Mouse (Mus musculus): ENCODE measurements at regions not wholly inside any gene's neighbourhood (a gene's known extent, or its start where the extent isn't known, plus 50 kb on each side); places are given as distances from the start of the nearest gene placed in this dataset.

DNA sequence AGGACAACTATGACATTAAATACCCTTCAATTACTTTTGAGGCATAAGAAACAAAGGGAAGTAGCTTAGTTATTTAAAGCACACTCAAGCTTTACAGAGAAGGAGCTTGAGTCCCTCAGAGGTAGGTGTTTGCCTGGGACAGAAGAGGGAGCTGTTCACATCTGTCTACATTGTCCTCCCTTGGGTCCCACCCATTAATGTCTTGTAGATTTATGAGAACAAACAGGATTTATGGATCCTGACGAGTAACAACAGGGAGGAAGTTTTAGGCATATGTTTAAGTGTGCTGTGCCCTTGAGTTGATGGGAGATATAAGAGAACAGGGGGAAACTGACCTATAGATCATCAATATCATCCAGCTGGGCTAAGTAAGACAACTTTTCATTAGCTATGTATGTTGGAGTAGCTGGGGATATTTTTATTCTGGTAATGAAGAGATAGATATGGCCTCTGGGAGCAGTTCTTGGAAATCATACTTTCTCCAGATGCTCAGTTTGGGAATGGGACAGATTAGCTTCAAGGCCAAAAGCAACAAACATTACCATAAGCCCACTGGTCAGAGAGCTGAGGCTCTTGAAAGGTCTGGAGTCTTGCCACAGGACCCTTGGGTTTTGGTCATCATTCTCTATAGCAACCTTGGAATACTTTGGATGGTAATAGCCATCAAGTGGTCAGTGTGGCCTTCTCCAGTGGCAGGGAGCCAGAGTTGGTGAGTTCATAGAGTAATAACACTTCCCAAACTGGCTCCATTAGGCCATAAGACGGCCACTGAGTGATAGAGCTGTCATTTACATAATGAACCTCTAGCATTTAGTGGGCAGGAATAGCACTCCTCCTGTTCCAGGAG, 487.3 kb downstream of the Meis1 start:
- DNase-seq = no peak
- Histone ChIP-seq H3K36me3 (ENCODE audit: control insufficient read depth, insufficient read depth, low read length) (no peaks in the 10 kb centered on the region), H3K4me1 (replicated peaks; ENCODE audit: control insufficient read depth, insufficient read depth, low read length) (no peaks in the 10 kb centered on the region), H3K27ac (ENCODE audit: control insufficient read depth, insufficient read depth, low read length) (no peak overlapping the region), H3K27me3 (ENCODE audit: control insufficient read depth, insufficient read depth, low read length) (no peaks in the 10 kb centered on the region), H3K4me3 (ENCODE audit: control insufficient read depth, insufficient read depth, low read length) (no peak overlapping the region)
- WGBS = 66% methylated on average over 2 of the region's 2 CpGs
- TF ChIP-seq POLR2A (IDR thresholded peaks at IDR 0.05; ENCODE audit: control insufficient read depth, extremely low read depth, insufficient read depth, low read length, poor library complexity) (no peak), CTCF (IDR thresholded peaks at IDR 0.05; ENCODE audit: borderline replicate concordance, control insufficient read depth, extremely low read depth, insufficient read depth, low read length, poor library complexity) (no peak)

GRCm38 (mm10) chr11:18528568-18528967, 490.2 kb downstream of the Meis1 start:
- H3K4me3 ChIP-seq (ENCODE audit: control insufficient read depth, insufficient read depth, low read length) = no peak overlapping the region
- 75% methylated on average over 4 of the region's 4 CpGs for WGBS
- H3K27ac ChIP-seq (ENCODE audit: control insufficient read depth, insufficient read depth, low read length) = no peak overlapping the region
- H3K4me1 ChIP-seq (replicated peaks; ENCODE audit: control insufficient read depth, insufficient read depth, low read length) = no peaks in the 10 kb centered on the region
- no peak for TF ChIP-seq POLR2A (IDR thresholded peaks at IDR 0.05; ENCODE audit: control insufficient read depth, extremely low read depth, insufficient read depth, low read length, poor library complexity)
- no peak for TF ChIP-seq CTCF (IDR thresholded peaks at IDR 0.05; ENCODE audit: borderline replicate concordance, control insufficient read depth, extremely low read depth, insufficient read depth, low read length, poor library complexity)
- no peaks in the 10 kb centered on the region for H3K27me3 ChIP-seq (ENCODE audit: control insufficient read depth, insufficient read depth, low read length)
- no peak for DNase-seq
- H3K36me3 ChIP-seq (ENCODE audit: control insufficient read depth, insufficient read depth, low read length) = no peaks in the 10 kb centered on the region

- H3K4me1 ChIP-seq (replicated peaks; ENCODE audit: control insufficient read depth, insufficient read depth, low read length) = no peaks in the 10 kb centered on the region
- TF ChIP-seq CTCF (IDR thresholded peaks at IDR 0.05; ENCODE audit: borderline replicate concordance, control insufficient read depth, extremely low read depth, insufficient read depth, low read length, poor library complexity) (no peak), POLR2A (IDR thresholded peaks at IDR 0.05; ENCODE audit: control insufficient read depth, extremely low read depth, insufficient read depth, low read length, poor library complexity) (no peak)
- H3K27ac ChIP-seq (ENCODE audit: control insufficient read depth, insufficient read depth, low read length) = no peak overlapping the region
- 85% methylated on average over 6 of the region's 6 CpGs for WGBS
- H3K4me3 ChIP-seq (ENCODE audit: control insufficient read depth, insufficient read depth, low read length) = no peak overlapping the region
- no peak for DNase-seq
- H3K27me3 ChIP-seq (ENCODE audit: control insufficient read depth, insufficient read depth, low read length) = no peaks in the 10 kb centered on the region
- H3K36me3 ChIP-seq (ENCODE audit: control insufficient read depth, insufficient read depth, low read length) = no peaks in the 10 kb centered on the region
Measured at GRCm38 (mm10) chr11:18495108-18495757, 523.6 kb downstream of the Meis1 start.

GRCm38 (mm10) chr11:18493981-18494380, 524.8 kb downstream of the Meis1 start:
- Histone ChIP-seq H3K4me3 (ENCODE audit: control insufficient read depth, insufficient read depth, low read length) (no peak overlapping the region), H3K27ac (ENCODE audit: control insufficient read depth, insufficient read depth, low read length) (no peak overlapping the region), H3K36me3 (ENCODE audit: control insufficient read depth, insufficient read depth, low read length) (no peaks in the 10 kb centered on the region), H3K27me3 (ENCODE audit: control insufficient read depth, insufficient read depth, low read length) (no peaks in the 10 kb centered on the region), H3K4me1 (replicated peaks; ENCODE audit: control insufficient read depth, insufficient read depth, low read length) (no peaks in the 10 kb centered on the region)
- 95% methylated on average over 5 of the region's 5 CpGs for WGBS
- no peak for TF ChIP-seq POLR2A (IDR thresholded peaks at IDR 0.05; ENCODE audit: control insufficient read depth, extremely low read depth, insufficient read depth, low read length, poor library complexity)
- no peak for TF ChIP-seq CTCF (IDR thresholded peaks at IDR 0.05; ENCODE audit: borderline replicate concordance, control insufficient read depth, extremely low read depth, insufficient read depth, low read length, poor library complexity)
- no peak for DNase-seq

DNA sequence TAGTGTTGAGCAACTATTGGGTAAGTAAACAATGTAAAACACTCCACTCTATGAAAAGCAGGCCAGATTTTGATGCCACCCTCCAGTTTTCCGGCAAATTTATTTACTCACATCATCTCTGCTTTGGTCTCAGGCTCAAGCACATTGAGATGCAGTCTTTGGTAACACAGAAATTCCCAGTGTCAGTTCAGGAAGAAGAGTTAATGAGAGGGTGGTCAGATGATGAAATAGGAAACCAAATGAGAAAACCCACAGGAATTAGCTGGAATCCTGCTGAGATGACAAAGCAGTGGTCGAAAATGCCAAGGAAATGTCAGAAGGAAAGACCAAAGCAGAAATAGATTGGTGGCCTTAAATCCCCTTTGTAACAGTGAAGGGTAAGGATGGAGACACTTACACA, 525.7 kb downstream of the Meis1 start:
- H3K4me3 ChIP-seq (ENCODE audit: control insufficient read depth, insufficient read depth, low read length) = no peak overlapping the region
- DNase-seq = no peak
- H3K4me1 ChIP-seq (replicated peaks; ENCODE audit: control insufficient read depth, insufficient read depth, low read length) = no peaks in the 10 kb centered on the region
- H3K27ac ChIP-seq (ENCODE audit: control insufficient read depth, insufficient read depth, low read length) = no peak overlapping the region
- H3K27me3 ChIP-seq (ENCODE audit: control insufficient read depth, insufficient read depth, low read length) = no peaks in the 10 kb centered on the region
- TF ChIP-seq CTCF (IDR thresholded peaks at IDR 0.05; ENCODE audit: borderline replicate concordance, control insufficient read depth, extremely low read depth, insufficient read depth, low read length, poor library complexity) = no peak
- TF ChIP-seq POLR2A (IDR thresholded peaks at IDR 0.05; ENCODE audit: control insufficient read depth, extremely low read depth, insufficient read depth, low read length, poor library complexity) = no peak
- no peaks in the 10 kb centered on the region for H3K36me3 ChIP-seq (ENCODE audit: control insufficient read depth, insufficient read depth, low read length)
- WGBS = 93% methylated on average over 2 of the region's 2 CpGs

- H3K4me3 ChIP-seq (ENCODE audit: control insufficient read depth, insufficient read depth, low read length) = no peak overlapping the region
- TF ChIP-seq POLR2A (IDR thresholded peaks at IDR 0.05; ENCODE audit: control insufficient read depth, extremely low read depth, insufficient read depth, low read length, poor library complexity) (no peak), CTCF (IDR thresholded peaks at IDR 0.05; ENCODE audit: borderline replicate concordance, control insufficient read depth, extremely low read depth, insufficient read depth, low read length, poor library complexity) (no peak)
- no peaks in the 10 kb centered on the region for H3K36me3 ChIP-seq (ENCODE audit: control insufficient read depth, insufficient read depth, low read length)
- H3K27ac ChIP-seq (ENCODE audit: control insufficient read depth, insufficient read depth, low read length) = no peak overlapping the region
- WGBS = 42% methylated on average over 9 of the region's 9 CpGs
- H3K4me1 ChIP-seq (replicated peaks; ENCODE audit: control insufficient read depth, insufficient read depth, low read length) = no peaks in the 10 kb centered on the region
- no peaks in the 10 kb centered on the region for H3K27me3 ChIP-seq (ENCODE audit: control insufficient read depth, insufficient read depth, low read length)
- no peak for DNase-seq
Measured at GRCm38 (mm10) chr11:18489517-18490256, 529.1 kb downstream of the Meis1 start.
